Mouse (Mus musculus): Measurements from ENCODE around the gene Gm28729. TPM values are rescaled to one million over a fixed set of nuclear protein-coding genes. Genes with fewer than 3 reads are reported as not detected.
"Not testable (repeated sequence)": the region's sequence is repeated elsewhere in the genome, so short reads cannot be mapped to it uniquely, and the experiment has no call there.

Gene Gm28729
- polyA plus RNA-seq, 1 experiment = 0.19 TPM

DNA sequence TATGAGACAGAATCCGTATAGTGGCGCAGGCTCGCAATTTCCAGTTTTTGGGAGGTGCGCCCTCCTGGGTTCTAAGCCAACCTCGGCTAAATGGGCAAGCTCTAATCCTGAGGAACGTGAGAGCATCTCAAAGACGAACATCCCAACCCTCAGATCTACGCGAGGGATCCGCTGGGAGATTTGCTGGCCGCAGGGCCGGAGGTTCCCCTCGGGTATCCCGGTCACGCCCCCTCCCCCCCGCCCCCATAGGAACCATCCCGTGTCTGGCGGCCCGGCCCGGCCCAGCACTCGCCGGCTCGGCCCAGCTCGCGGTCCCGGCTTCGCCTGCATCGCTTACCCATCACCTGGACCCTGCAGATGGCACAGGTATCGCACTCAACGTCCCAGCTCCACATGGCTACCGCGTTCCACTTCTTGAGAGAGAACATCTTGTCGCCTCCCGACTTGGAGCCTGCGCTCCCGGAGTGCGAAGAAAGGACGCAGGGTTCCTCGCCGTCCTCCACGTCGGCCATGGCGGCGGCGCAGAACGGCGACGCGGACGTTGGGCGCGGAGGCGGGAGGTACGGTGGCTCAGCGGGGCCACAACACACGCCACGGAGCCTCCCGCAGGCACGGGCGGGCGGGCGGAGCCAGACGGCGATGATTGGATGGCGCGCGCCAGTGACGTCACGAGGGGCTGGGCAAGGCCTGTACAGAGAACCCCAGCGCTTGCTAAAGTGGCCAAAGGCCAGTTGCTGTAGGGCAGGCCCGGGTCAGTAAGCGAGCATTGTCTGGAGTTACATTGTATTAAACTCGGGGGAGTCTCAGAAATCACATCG is 46.8 kb downstream of the Gm28729 start, which contains the start of gene Rnf7:
Gene Rnf7, minus strand, starts transcription at position 605 of the 818 bp plus-strand sequence.
- TF ChIP-seq POLR2A (IDR thresholded peaks at IDR 0.05; ENCODE audit: extremely low read depth, insufficient read depth, low read length) = 0 out of 2 replicates have a peak, but pooled peaks have one; percentile 3
- no peak for TF ChIP-seq CTCF (IDR thresholded peaks at IDR 0.05; ENCODE audit: extremely low read depth, insufficient read depth, low read length)
- H3K4me3 ChIP-seq (ENCODE audit: insufficient read depth, low read length) = peak within 1 kb of the TSS; percentile 97
- peaks cover 3% of the 10 kb centered on the region; the same call in 1 of the 2 replicates for H3K4me1 ChIP-seq (ENCODE audit: control insufficient read depth, insufficient read depth, low read length)
- peak within 1 kb of the TSS; percentile 78 for H3K27ac ChIP-seq (ENCODE audit: insufficient read depth, low read length)

DNA sequence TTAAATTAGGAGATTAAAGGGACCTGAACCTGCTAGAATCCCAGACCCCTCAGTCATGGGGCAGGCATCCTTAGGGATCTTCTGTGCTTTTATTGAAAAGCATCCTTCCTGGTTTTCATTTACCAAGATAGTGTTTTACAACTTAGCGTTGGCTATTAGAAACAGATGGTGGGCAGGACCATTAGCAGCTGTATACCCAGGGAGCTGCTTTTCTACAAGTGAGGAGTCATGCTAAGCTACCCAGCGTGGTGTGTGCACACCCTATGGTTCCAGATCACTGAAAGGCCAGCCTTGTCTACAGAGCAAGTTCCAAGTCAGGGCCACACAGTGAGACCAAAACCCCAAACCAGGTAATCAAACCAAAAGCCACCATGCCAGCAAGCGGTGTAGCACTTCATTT is 52.7 kb downstream of the Gm28729 start:
- Histone ChIP-seq H3K4me1 (ENCODE audit: control insufficient read depth, insufficient read depth, low read length) (peaks cover 2% of the 10 kb centered on the region; the same call in 1 of the 2 replicates), H3K27ac (ENCODE audit: insufficient read depth, low read length) (no peak overlapping the region)
- TF ChIP-seq POLR2A (IDR thresholded peaks at IDR 0.05; ENCODE audit: extremely low read depth, insufficient read depth, low read length) (no peak), CTCF (IDR thresholded peaks at IDR 0.05; ENCODE audit: extremely low read depth, insufficient read depth, low read length) (no peak)

DNA sequence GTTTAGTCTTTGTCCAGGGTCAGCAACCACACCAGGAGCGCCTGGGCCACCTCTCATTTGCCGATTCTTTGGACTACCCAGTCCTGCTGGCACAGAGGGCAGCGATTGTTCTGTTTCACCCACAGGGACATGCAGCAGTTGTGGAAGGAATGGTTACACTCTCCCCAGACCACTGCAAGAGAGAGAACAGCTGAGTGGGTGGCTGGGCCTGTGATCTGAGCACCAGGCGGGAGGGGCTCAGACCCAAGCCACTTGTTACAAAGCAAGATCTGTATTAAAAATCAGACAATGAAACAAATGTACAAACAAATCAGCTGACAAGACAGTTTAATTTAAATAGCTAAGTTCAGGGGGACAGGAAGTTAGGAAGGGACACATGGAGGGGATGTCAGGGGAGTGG is 53.4 kb downstream of the Gm28729 start:
- H3K27ac ChIP-seq (ENCODE audit: insufficient read depth, low read length); H3K4me3 ChIP-seq (ENCODE audit: insufficient read depth, low read length); H3K4me1 ChIP-seq (ENCODE audit: control insufficient read depth, insufficient read depth, low read length): not testable (repeated sequence)

More for the DNA sequence above, 52.7 kb downstream of the Gm28729 start:
- H3K4me3 ChIP-seq (ENCODE audit: insufficient read depth, low read length) = no peak overlapping the region

DNA sequence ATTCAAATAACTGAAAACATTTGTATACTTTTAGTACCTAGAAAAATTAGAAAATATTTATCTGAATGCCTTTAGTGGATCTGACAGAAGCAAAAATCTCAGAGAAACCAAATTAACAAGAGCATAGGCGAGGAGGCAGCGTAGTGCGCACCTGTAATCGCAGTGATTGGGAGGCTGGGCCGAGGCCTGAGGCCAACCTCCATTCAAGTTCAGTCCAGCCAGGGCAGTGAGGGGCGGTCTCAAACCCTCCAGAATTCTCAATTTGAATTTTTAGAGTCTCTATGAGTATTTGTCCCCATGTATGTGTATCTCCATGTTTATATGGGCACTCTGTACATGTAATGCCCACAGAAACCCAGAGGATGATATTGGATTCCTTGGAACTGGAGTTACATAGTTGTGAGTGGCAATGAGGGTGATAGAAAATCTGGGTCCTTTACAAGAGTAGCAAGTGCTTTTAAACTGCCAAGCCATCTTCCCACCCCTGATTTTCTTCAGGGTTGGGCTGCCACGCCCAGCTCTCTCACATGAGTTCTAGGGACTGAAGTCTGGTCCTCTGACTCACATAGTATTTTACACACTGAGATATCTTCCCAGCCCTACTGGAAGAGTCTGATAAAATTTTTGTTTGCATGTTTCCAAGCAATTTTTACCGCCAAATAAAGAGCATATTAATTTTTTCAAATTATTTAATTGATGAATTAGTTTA is 54.6 kb downstream of the Gm28729 start:
- no peak overlapping the region for H3K4me3 ChIP-seq (ENCODE audit: insufficient read depth, low read length)
- TF ChIP-seq CTCF (IDR thresholded peaks at IDR 0.05; ENCODE audit: extremely low read depth, insufficient read depth, low read length) (no peak), POLR2A (IDR thresholded peaks at IDR 0.05; ENCODE audit: extremely low read depth, insufficient read depth, low read length) (no peak)
- H3K27ac ChIP-seq (ENCODE audit: insufficient read depth, low read length) = no peak overlapping the region

DNA sequence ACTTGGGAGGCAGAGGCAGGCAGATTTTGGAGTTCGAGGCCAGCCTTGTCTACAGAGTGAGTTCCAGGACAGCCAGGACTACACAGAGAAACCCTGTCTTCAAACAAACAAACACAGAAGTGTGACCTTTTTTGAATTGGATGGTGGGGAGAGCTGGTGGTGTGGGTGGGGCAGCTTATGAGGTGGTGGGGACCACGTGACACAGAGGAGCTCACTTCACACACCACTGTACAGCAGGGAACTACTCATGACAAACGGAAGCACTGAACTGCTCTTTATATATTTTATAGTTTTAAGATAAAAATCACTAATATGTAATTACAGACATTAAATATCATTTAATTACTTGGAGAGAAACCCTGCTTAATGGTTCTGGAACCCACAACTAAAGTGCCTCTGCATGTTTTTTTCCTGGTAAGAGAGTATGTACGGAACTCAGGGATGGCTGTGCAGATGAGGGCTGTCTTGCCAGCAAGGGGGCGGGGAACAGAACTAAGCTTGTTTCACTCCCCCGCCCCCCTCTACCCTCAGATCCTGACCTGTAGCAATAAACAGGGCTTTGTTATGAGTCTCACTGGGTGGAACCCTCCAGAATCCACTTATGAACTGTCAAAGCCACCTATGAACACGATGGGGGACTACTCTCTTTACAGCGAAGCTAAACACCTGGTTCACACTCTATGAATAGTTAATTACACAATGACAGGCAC is 55.4 kb downstream of the Gm28729 start:
- no peak for TF ChIP-seq CTCF (IDR thresholded peaks at IDR 0.05; ENCODE audit: extremely low read depth, insufficient read depth, low read length)
- no peak for TF ChIP-seq POLR2A (IDR thresholded peaks at IDR 0.05; ENCODE audit: extremely low read depth, insufficient read depth, low read length)
- no peak overlapping the region for H3K4me3 ChIP-seq (ENCODE audit: insufficient read depth, low read length)
- H3K4me1 ChIP-seq (ENCODE audit: control insufficient read depth, insufficient read depth, low read length) = no peaks in the 10 kb centered on the region
- H3K27ac ChIP-seq (ENCODE audit: insufficient read depth, low read length) = no peak overlapping the region

More for the DNA sequence above, 54.6 kb downstream of the Gm28729 start:
- no peaks in the 10 kb centered on the region for H3K4me1 ChIP-seq (ENCODE audit: control insufficient read depth, insufficient read depth, low read length)

DNA sequence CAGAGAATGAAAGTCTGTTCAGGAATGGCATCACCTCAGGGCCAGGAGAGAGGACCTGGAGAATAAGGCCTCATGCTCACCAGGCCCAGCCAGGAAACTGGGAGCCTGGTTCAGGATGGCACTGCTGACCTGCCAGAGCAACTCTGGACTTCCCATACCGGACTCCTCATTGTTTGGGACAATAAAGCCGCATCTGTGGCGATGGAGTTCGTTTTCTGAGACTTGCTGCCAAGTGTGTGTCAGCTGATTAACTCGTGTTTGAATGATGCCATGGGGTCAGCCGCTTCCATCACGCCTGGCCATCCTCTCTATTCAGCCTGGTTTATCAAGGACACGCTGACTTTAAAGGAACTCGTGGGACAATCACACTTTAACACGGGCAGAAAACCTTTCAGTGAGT is 61.4 kb downstream of the Gm28729 start:
- Histone ChIP-seq H3K4me3 (ENCODE audit: insufficient read depth, low read length) (no peak overlapping the region), H3K4me1 (ENCODE audit: control insufficient read depth, insufficient read depth, low read length) (no peaks in the 10 kb centered on the region), H3K27ac (ENCODE audit: insufficient read depth, low read length) (no peak overlapping the region)
- no peak for TF ChIP-seq CTCF (IDR thresholded peaks at IDR 0.05; ENCODE audit: extremely low read depth, insufficient read depth, low read length)
- no peak for TF ChIP-seq POLR2A (IDR thresholded peaks at IDR 0.05; ENCODE audit: extremely low read depth, insufficient read depth, low read length)

DNA sequence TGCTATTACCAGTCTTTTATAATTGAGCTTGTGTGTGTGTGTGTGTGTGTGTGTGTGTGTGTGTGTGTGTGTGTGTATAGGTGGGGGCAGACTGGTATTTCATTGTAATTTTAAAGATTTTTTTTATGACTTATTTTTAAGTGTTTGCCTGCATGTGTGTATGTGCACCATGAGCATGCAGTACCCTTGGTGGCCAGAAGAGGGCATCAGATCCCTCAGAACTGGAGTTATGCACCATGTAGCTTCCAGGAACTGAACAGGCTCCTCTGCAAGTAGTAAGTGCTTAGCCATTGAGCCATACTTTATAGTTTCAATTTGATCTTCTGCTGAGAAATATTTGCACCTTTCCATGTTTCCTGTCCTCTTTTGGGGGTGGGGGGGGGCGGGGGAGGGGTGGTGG is 63.5 kb downstream of the Gm28729 start:
- H3K4me1 ChIP-seq (ENCODE audit: control insufficient read depth, insufficient read depth, low read length) = no peaks in the 10 kb centered on the region
- H3K27ac ChIP-seq (ENCODE audit: insufficient read depth, low read length) = no peak overlapping the region
- H3K4me3 ChIP-seq (ENCODE audit: insufficient read depth, low read length) = no peak overlapping the region
- no peak for TF ChIP-seq POLR2A (IDR thresholded peaks at IDR 0.05; ENCODE audit: extremely low read depth, insufficient read depth, low read length)
- TF ChIP-seq CTCF (IDR thresholded peaks at IDR 0.05; ENCODE audit: extremely low read depth, insufficient read depth, low read length) = 0 out of 2 replicates have a peak, but pooled peaks have one; percentile 18

DNA sequence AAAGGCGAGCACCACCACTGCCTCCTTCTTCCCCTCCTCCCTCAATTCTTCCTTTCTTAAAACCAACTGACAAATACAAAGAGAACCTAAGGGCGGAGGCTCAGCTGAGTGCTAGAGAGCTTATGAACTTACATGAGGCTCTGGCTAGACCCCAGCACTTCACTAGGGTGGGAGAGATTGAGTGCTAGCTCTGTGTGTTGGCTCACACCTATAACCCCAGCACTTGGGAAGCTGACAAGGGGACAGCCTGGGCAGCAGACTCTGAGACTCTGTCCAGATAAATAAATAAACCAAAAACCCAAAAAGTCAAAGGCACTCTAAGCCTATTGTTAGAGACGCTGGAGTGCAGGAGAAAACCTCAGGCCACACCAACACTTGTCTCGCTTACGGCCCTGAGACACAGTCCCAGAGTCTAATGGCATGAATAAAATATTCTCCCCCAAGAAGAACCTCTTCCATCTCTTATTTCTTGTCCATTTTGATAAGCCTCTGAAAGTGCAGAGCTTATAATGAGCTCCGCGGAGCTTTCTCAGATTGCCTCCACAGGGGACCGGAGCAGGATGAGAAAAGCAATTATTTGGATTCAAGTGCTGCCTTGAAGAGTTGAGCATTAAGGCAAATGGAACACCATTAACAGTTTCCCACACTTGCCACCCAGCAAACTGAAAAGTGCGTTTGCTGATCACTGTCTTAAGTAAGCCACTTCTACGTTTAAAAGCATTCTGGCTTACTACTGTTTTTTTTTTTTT is 64.8 kb downstream of the Gm28729 start:
- TF ChIP-seq CTCF (IDR thresholded peaks at IDR 0.05; ENCODE audit: extremely low read depth, insufficient read depth, low read length) (no peak), POLR2A (IDR thresholded peaks at IDR 0.05; ENCODE audit: extremely low read depth, insufficient read depth, low read length) (no peak)
- Histone ChIP-seq H3K4me1 (ENCODE audit: control insufficient read depth, insufficient read depth, low read length) (no peaks in the 10 kb centered on the region), H3K4me3 (ENCODE audit: insufficient read depth, low read length) (no peak overlapping the region), H3K27ac (ENCODE audit: insufficient read depth, low read length) (no peak overlapping the region)

DNA sequence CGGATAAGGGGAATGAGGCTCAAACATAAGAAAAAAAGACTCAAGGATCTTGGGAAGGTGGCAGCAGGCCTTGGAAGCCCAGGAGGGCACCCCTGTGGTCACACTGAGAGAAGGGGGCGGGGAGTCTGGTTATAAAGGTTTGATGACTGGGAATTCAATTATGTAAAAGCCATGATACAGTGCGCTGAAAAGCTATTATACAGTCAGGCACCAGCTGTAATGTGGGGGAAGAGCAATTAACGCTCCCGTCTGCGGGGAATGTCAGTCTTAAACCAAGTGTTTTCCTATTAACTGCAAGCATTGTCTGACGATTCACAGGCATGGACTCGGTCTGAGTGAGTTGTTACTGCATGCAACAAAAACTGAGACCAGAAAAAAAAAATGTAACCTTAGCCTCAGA is 69.4 kb downstream of the Gm28729 start:
- Histone ChIP-seq H3K4me1 (ENCODE audit: control insufficient read depth, insufficient read depth, low read length) (no peaks in the 10 kb centered on the region), H3K4me3 (ENCODE audit: insufficient read depth, low read length) (no peak overlapping the region), H3K27ac (ENCODE audit: insufficient read depth, low read length) (no peak overlapping the region)
- no peak for TF ChIP-seq POLR2A (IDR thresholded peaks at IDR 0.05; ENCODE audit: extremely low read depth, insufficient read depth, low read length)
- TF ChIP-seq CTCF (IDR thresholded peaks at IDR 0.05; ENCODE audit: extremely low read depth, insufficient read depth, low read length) = no peak

Data from cortical plate, adult 2 months (tissue).